Mouse (Mus musculus): ENCODE measurements around the gene Mecom.
"Not testable (repeated sequence)": the region's sequence is repeated elsewhere in the genome, so short reads cannot be mapped to it uniquely, and the experiment has no call there.

Gene Mecom

GRCm38 (mm10) chr3:30547908-30548307 is at the start of gene Mecom:
TSS of gene Mecom (minus strand) at chr3:30548008.
- DNase-seq (ENCODE audit: low spot score in 2 of 2): no peak

- no peak for DNase-seq (ENCODE audit: low spot score in 2 of 2)
Observed at GRCm38 (mm10) chr3:30597271-30597670, 49.5 kb upstream of the Mecom start.

GRCm38 (mm10) chr3:30595111-30595832 is 47.5 kb upstream of the Mecom start:
- DNase-seq (ENCODE audit: low spot score in 2 of 2): peak in 1 of 2 experiments; percentile 34

GRCm38 (mm10) chr3:30593719-30594485 is 46.1 kb upstream of the Mecom start:
- DNase-seq (ENCODE audit: low spot score in 2 of 2): no peak

GRCm38 (mm10) chr3:30592418-30592853 is 44.6 kb upstream of the Mecom start:
- no peak for DNase-seq (ENCODE audit: low spot score in 2 of 2)

GRCm38 (mm10) chr3:30588865-30589264 is 41.1 kb upstream of the Mecom start:
- DNase-seq (ENCODE audit: low spot score in 2 of 2): no peak

- no peak for DNase-seq (ENCODE audit: low spot score in 2 of 2)
Observed at GRCm38 (mm10) chr3:30573549-30573948, 25.7 kb upstream of the Mecom start.

- DNase-seq (ENCODE audit: low spot score in 2 of 2): not testable (repeated sequence)
Observed at GRCm38 (mm10) chr3:30566333-30566732, 18.5 kb upstream of the Mecom start.

- no peak for DNase-seq (ENCODE audit: low spot score in 2 of 2)
Observed at GRCm38 (mm10) chr3:30560677-30561314, 13.0 kb upstream of the Mecom start.

GRCm38 (mm10) chr3:30553741-30554140 is 5.9 kb upstream of the Mecom start:
- no peak for DNase-seq (ENCODE audit: low spot score in 2 of 2)

- DNase-seq (ENCODE audit: low spot score in 2 of 2): no peak
Observed at GRCm38 (mm10) chr3:30550218-30550617, 2.4 kb upstream of the Mecom start.

- DNase-seq (ENCODE audit: low spot score in 2 of 2): no peak
Observed at GRCm38 (mm10) chr3:30548928-30549327, 1.1 kb upstream of the Mecom start.

- DNase-seq (ENCODE audit: low spot score in 2 of 2): peak in 1 of 2 experiments; percentile 49
Observed at GRCm38 (mm10) chr3:30546831-30547369, 908 bp downstream of the Mecom start.

GRCm38 (mm10) chr3:30546366-30546765 is 1.4 kb downstream of the Mecom start:
- no peak for DNase-seq (ENCODE audit: low spot score in 2 of 2)

- DNase-seq (ENCODE audit: low spot score in 2 of 2): no peak
Observed at GRCm38 (mm10) chr3:30545246-30545645, 2.6 kb downstream of the Mecom start.

GRCm38 (mm10) chr3:30544305-30544704 is 3.5 kb downstream of the Mecom start:
- DNase-seq (ENCODE audit: low spot score in 2 of 2): no peak

- no peak for DNase-seq (ENCODE audit: low spot score in 2 of 2)
Observed at GRCm38 (mm10) chr3:30535821-30536220, 12.0 kb downstream of the Mecom start.

GRCm38 (mm10) chr3:30520751-30521150 is 27.1 kb downstream of the Mecom start:
- not testable (repeated sequence) for DNase-seq (ENCODE audit: low spot score in 2 of 2)

GRCm38 (mm10) chr3:30519425-30519824 is 28.4 kb downstream of the Mecom start:
- no peak for DNase-seq (ENCODE audit: low spot score in 2 of 2)

GRCm38 (mm10) chr3:30515795-30516170 is 32.0 kb downstream of the Mecom start:
- DNase-seq (ENCODE audit: low spot score in 2 of 2): no peak

GRCm38 (mm10) chr3:30514901-30515794 is 32.7 kb downstream of the Mecom start:
- peak in 1 of 2 experiments; percentile 57 for DNase-seq (ENCODE audit: low spot score in 2 of 2)
